Mouse (Mus musculus) ovary, postnatal 36 days (tissue): ENCODE measurements around the gene Psg29.

ENCODE experiments used
- DNase-seq: peaks from one replicate; pipeline ENCODE4 v3.0.0; 2022; ENCODE audit warnings: low spot score, mixed read lengths

The Psg29 gene

DNA sequence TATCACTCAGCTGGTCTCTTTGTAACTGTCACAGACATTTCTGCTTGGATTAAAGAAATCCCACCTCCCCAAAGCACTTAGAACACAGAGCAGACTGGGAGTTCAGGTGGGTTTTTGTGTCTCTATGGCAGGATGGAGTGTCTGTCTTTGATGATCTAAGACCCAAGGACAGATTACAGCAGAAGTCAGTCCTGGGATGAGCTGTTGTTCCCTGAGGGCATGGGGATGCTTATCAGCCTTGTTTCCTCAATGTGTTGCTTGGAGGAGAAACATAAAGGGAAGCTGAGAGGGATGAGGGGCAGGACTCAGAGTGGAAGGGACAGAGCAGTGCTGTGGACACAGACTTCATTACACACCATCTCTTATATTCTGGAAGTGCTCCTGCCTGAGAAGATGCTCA is at the start of gene Psg29:
Gene Psg29 (plus strand): TSS at position 301 of the 400 bp plus-strand sequence.
- no peak for DNase-seq

DNA sequence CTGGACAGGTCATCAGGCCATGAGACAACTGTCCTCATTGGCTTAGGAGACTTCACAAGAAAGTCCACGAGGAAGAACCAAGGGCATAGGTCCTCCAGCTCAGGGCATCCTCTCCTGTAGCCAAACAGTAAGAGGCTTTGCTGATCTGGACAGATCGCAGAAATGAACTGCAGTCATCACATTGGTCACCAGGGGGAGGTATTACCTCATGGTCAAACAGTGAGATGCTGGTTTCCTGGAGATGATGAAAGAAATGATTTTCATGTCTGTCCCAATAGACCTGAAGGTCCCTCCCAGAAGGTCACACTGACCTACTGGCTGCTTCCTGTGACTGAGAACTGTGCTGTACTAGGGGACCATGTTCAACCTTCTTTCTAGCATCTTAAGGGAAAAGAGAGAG is 47.6 kb upstream of the Psg29 start:
- DNase-seq, result no peak

DNA sequence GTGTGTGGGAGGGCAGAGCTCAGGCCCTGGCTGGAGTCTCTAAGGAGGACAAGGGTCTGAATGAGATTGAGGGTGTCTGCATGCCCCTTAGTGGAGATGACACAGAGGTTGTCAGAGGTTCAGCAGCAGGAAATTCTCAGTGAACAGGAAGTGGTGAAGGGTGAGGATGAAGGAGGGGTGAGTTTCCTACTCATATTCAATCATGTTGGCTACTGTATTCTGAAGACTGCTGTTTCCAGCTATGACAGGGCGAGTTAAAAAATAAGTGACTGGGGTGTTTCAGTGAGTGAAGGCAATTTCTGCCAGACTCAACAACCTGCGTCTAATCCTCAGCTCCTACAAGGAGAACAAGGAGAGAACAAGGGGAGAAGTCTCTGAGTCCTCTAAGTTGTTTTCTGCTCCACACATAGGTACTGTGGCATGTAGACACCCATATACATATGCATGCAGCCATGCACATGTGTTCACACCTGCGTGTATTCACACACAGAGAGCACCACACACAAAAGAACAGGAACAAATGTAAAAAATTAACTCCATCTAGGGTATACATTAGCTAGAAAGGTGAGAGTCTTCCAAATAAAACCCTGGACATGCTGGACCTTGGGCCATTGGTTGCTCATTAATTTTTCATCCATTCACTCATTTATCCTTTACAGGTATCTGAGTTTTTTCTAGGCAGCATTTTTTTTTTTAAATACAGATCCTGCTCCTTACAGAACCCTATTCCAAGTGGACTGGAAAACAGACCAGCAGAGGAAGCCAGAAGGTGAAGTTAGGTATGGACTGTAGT is 46.2 kb upstream of the Psg29 start:
- DNase-seq, result no peak

DNA sequence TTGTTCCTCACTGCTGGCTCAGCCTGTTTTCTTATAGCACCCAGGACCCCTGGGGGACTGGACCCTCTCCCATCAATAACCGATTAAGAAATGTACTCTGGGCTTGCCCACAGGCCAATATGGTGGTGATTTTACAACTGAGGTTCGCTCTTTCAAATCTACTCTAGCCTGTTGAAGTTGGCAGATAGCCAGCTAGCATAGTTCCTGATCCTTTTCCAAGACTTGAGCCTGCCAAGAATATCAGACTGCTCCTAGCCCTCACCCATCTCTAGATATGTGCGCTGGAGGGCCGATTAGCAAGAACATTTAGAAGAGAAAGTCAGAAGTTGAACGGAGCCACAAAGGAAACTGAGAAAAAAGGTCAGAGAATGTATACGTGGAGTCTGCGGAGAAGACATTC is 44.3 kb upstream of the Psg29 start:
- DNase-seq, result no peak

DNA sequence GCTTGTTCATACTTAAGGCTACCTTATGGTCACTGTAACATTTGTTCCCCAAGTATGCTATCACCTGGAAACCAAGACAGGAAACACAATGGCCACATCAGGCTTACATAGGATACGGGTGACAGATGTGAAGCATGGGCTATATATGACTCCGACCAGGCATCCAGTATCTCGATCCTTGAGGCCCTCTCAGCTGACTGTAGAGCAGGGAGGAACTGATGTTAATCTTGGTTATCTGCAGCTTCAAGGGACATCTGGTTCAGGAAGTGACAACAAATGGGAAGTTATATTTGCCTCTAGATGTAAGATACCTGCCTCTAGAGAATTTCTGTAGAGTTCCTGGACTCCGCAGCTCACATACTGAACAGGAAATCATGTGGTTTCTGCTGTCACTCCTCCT is 31.4 kb upstream of the Psg29 start:
- no peak for DNase-seq

DNA sequence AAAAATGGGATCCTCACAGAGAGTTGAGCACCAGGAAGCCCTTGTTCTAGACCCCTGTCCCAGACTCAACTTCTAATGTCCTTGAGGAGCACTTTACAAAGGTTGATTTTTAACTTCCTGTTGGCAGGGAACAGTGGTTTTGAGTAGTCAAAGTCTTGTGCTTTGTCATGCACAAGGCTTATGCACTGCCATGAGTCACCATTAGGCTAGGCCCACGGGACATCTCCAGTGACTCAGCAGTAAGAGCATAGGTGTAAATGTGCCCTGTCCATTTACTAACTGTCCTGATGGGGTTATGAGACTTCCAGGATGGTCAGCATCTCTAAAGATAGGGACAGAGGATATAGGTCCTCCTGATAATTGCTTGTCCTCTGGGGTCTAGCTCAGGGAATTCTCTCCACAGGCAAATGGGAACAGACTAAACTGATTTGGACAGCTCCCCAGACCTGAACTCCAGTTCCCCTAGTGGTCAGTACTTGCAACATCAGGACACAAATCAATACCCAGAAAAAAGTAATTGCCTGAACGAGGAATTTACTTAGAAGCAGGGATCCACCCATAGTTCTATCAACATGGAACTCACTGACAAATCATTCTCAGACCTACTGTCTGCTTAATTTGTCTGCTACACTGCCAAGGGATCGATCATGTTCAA is 2.4 kb downstream of the Psg29 start:
- no peak for DNase-seq
